Comparison of ENCODE assay signal across 35 mouse cellular contexts in genomic region chr13:100409825-100410224, GRCm38 (mm10). TPM values are rescaled to one million over a fixed set of nuclear protein-coding genes. Genes with fewer than 3 reads are reported as not detected.
"Had no signal": no experiment of that assay in that cellular context is flagged by ENCODE, and none has a peak within 500 bp of the region (broad histone marks: within the 10 kb centered on the region; RNA-seq: fewer than 3 reads in every experiment).

No protein-coding gene starts in this region.

- H3K36me3 ChIP-seq: embryonic facial prominence, embryonic 10.5 days; embryonic facial prominence, embryonic 12.5 days; embryonic facial prominence, embryonic 13.5 days; embryonic facial prominence, embryonic 15.5 days; forebrain, embryonic 10.5 days; forebrain, embryonic 12.5 days; forebrain, embryonic 15.5 days had no signal

- DNase-seq: cerebellum, adult 18-20 months; cerebellum, adult 2 months; cerebellum, adult 8-10 months; cerebellum, adult 9-10 months; cerebellum, adult 9-11 months; cerebellum, postnatal 10 days; cerebellum, postnatal 14 days; cerebellum, postnatal 25 days; cerebellum, postnatal 36 days; embryo, embryonic 11 days; forebrain, postnatal 0 days; gastrocnemius, adult 2 months; gastrocnemius, postnatal 10 days; gastrocnemius, postnatal 14 days; gastrocnemius, postnatal 25 days; gastrocnemius, postnatal 36 days; heart, adult 11 months; heart, adult 18-20 months had no signal

- H3K4me1 ChIP-seq: embryonic facial prominence, embryonic 10.5 days; embryonic facial prominence, embryonic 12.5 days; embryonic facial prominence, embryonic 13.5 days; embryonic facial prominence, embryonic 15.5 days; forebrain, embryonic 10.5 days; forebrain, embryonic 12.5 days; forebrain, embryonic 13.5 days; forebrain, embryonic 15.5 days had no signal

- H3K27ac ChIP-seq: embryonic facial prominence, embryonic 10.5 days; embryonic facial prominence, embryonic 12.5 days; embryonic facial prominence, embryonic 13.5 days; embryonic facial prominence, embryonic 15.5 days; forebrain, embryonic 10.5 days; forebrain, embryonic 12.5 days; forebrain, embryonic 13.5 days; forebrain, embryonic 15.5 days; gastrocnemius, adult 2 months had no signal

- H3K27me3 ChIP-seq: embryonic facial prominence, embryonic 12.5 days; embryonic facial prominence, embryonic 13.5 days; embryonic facial prominence, embryonic 15.5 days; forebrain, embryonic 12.5 days; forebrain, embryonic 13.5 days; forebrain, embryonic 15.5 days had no signal

- H3K4me2 ChIP-seq: embryonic facial prominence, embryonic 12.5 days; embryonic facial prominence, embryonic 13.5 days; embryonic facial prominence, embryonic 15.5 days; forebrain, embryonic 12.5 days; forebrain, embryonic 13.5 days; forebrain, embryonic 15.5 days had no signal

- H3K4me3 ChIP-seq: embryonic facial prominence, embryonic 10.5 days; embryonic facial prominence, embryonic 12.5 days; embryonic facial prominence, embryonic 13.5 days; embryonic facial prominence, embryonic 15.5 days; erythroblast, embryonic 14.5 days; forebrain, embryonic 10.5 days; forebrain, embryonic 12.5 days; forebrain, embryonic 13.5 days; forebrain, embryonic 15.5 days; gastrocnemius, adult 2 months had no signal

- H3K9me3 ChIP-seq: embryonic facial prominence, embryonic 12.5 days; embryonic facial prominence, embryonic 13.5 days; embryonic facial prominence, embryonic 15.5 days; forebrain, embryonic 13.5 days; forebrain, embryonic 15.5 days had no signal

- ATAC-seq: forebrain, embryonic 13.5 days; forebrain, embryonic 14.5 days; forebrain, embryonic 15.5 days; forebrain, embryonic 16.5 days; forebrain, postnatal 0 days had no signal

- H3K9ac ChIP-seq: embryonic facial prominence, embryonic 12.5 days; embryonic facial prominence, embryonic 13.5 days; embryonic facial prominence, embryonic 15.5 days; forebrain, embryonic 12.5 days; forebrain, embryonic 13.5 days; forebrain, embryonic 15.5 days; forebrain, postnatal 0 days had no signal

RNA-seq across cellular contexts. Expression of gene Naip1, which starts 42.8 kb away (rescaled TPM):
- total RNA-seq: common myeloid progenitor, adult 5-6 weeks; gastrocnemius, adult 18-20 months; gastrocnemius, adult 2 months; gastrocnemius, adult 8-10 months; gastrocnemius, postnatal 10 days; gastrocnemius, postnatal 14 days; gastrocnemius, postnatal 25 days; gastrocnemius, postnatal 36 days; granulocyte monocyte progenitor cell, adult 5-6 weeks had no signal
- polyA plus RNA-seq: embryonic facial prominence, embryonic 10.5 days; embryonic facial prominence, embryonic 11.5 days; embryonic facial prominence, embryonic 12.5 days; embryonic facial prominence, embryonic 13.5 days; embryonic facial prominence, embryonic 15.5 days; erythroblast, embryonic 14.5 days; forebrain, embryonic 10.5 days; forebrain, embryonic 11.5 days; forebrain, embryonic 12.5 days; forebrain, embryonic 13.5 days; forebrain, embryonic 14.5 days; forebrain, embryonic 15.5 days; forebrain, embryonic 16.5 days had no signal
